Mouse (Mus musculus): ENCODE results near the gene 2210408I21Rik. TPM values are rescaled to one million over a fixed set of nuclear protein-coding genes. Genes with fewer than 3 reads are reported as not detected.

The 2210408I21Rik gene
- polyA plus RNA-seq, 1 experiment from 2014 or later, result 5.5 TPM

DNA sequence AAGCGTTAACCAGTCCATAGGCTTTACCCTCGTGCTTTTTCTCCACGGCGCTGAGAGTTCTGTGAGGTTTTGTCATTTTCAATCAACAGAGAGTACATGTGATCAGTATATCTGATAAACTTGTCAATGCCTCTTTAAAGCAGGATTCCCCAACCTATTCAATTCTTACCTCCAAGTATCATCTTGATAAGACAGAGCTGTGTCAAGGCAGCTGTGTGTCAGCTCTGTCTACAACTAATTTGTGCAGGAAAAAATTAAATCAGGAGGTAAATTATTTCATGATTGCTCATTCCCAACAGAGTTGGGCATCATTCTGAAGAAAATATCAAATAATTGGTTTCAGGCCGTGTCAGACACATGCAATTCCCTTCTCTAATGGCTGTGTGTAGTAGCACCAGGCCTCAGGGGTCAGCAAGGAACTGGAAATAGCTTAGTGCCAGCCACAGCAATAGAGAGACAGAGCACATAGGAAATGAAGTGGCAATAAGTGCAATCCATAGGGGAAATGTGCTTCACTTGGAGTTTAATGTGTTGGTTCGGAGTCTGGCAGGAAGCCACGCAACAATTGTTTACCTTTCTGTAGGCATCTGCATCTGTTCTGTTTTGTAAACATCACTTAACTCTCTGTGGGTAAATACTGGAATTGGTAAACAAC, 73.6 kb downstream of the 2210408I21Rik start:
- no peak overlapping the region for H3K27ac ChIP-seq (replicated peaks)
- no peaks in the 10 kb centered on the region for H3K4me1 ChIP-seq
- no peaks in the 10 kb centered on the region for H3K9me3 ChIP-seq
- no peak overlapping the region for H3K4me2 ChIP-seq
- H3K9ac ChIP-seq, result no peak overlapping the region
- WGBS, result 68% methylated on average over 7 of the region's 7 CpGs
- ATAC-seq (ENCODE audit: extremely low read depth, insufficient number of reproducible peaks, low FRiP score, low TSS enrichment), result no peak
- H3K36me3 ChIP-seq, result no peaks in the 10 kb centered on the region
- no peaks in the 10 kb centered on the region for H3K27me3 ChIP-seq (replicated peaks)
- no peak overlapping the region for H3K4me3 ChIP-seq

DNA sequence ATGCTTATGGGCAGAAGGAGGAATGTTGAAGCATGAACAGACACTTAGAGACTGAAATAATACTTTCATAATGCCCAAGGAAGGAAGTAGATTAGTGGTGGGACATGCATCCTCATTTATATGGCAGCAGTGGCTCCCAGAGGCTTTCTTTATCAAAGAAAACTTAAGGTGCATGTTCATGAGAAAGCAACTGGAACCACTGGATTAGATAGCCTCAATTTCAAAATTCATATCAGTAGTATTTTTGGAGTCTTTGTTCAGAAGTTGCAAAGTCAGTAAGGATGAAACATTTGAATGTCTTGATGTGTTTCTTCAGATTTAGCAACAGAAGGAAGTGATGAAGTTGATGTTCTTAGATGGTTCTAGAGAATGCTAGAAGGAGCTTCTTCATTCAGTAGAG, 77.9 kb downstream of the 2210408I21Rik start:
- no peaks in the 10 kb centered on the region for H3K9me3 ChIP-seq
- H3K36me3 ChIP-seq, result no peaks in the 10 kb centered on the region
- H3K4me1 ChIP-seq, result no peaks in the 10 kb centered on the region
- H3K27me3 ChIP-seq (replicated peaks), result no peaks in the 10 kb centered on the region
- no peak for ATAC-seq (ENCODE audit: extremely low read depth, insufficient number of reproducible peaks, low FRiP score, low TSS enrichment)
- no peak overlapping the region for H3K27ac ChIP-seq (replicated peaks)
- no peak overlapping the region for H3K4me3 ChIP-seq
- H3K9ac ChIP-seq, result no peak overlapping the region
- H3K4me2 ChIP-seq, result no peak overlapping the region

DNA sequence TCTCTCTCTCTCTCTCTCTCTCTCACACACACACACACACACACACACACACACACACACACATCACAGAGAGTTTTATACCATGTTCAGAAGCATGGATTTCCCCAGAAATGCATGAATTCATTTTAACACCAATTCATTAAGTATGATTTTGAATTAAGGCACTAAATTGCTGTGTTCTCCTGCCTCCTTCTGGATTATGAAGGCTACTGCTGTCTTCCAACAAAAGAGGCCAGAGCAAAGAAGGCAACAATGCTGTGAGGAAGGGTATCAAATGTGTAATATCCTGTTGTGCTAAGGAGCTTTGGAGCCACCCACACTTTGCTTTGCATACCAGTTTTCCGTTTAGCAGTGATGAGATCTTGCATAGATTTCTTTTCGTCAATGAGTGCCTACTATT, 80.1 kb downstream of the 2210408I21Rik start:
- ATAC-seq (ENCODE audit: extremely low read depth, insufficient number of reproducible peaks, low FRiP score, low TSS enrichment), result no peak
- Histone ChIP-seq H3K27me3 (replicated peaks) (no peaks in the 10 kb centered on the region), H3K9me3 (no peaks in the 10 kb centered on the region), H3K4me2 (no peak overlapping the region), H3K4me3 (no peak overlapping the region), H3K27ac (replicated peaks) (no peak overlapping the region), H3K4me1 (no peaks in the 10 kb centered on the region), H3K9ac (no peak overlapping the region), H3K36me3 (no peaks in the 10 kb centered on the region)
- WGBS, result 59% methylated on average over 2 of the region's 2 CpGs

DNA sequence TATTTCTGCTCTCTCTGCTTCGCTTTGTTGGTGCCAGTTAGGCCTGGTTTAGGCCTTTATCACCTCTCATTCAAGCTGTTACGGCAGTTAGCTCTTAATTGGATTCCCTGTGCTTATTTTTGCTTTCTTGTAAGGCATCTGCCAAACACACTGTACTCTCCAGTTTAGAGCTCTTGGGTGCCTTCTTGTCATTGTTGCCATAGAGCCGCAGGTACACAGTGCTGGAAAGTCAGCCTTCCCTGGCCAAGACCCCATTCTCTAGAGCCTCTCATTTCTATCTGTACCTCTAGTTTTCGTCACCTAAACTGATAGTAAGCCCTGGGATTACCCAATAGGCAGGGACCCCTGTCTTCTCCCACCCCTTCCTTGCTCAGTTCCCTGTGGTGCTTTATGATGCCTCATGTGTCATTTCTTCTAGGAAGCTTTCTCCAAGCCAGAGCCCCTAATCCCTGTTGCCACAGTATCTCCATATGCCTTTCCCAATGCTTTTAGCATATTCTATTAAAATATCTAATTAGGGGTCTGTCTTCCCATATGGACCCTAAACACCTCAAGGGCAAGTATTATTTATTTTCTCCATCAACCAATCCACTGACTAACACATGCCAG, 82.4 kb downstream of the 2210408I21Rik start:
- Histone ChIP-seq H3K4me1 (no peaks in the 10 kb centered on the region), H3K4me3 (no peak overlapping the region), H3K27ac (replicated peaks) (no peak overlapping the region), H3K36me3 (no peaks in the 10 kb centered on the region), H3K9me3 (no peaks in the 10 kb centered on the region), H3K4me2 (no peak overlapping the region), H3K27me3 (replicated peaks) (no peaks in the 10 kb centered on the region), H3K9ac (no peak overlapping the region)
- ATAC-seq (ENCODE audit: extremely low read depth, insufficient number of reproducible peaks, low FRiP score, low TSS enrichment), result no peak
- WGBS, result 56% methylated on average over 4 of the region's 4 CpGs

DNA sequence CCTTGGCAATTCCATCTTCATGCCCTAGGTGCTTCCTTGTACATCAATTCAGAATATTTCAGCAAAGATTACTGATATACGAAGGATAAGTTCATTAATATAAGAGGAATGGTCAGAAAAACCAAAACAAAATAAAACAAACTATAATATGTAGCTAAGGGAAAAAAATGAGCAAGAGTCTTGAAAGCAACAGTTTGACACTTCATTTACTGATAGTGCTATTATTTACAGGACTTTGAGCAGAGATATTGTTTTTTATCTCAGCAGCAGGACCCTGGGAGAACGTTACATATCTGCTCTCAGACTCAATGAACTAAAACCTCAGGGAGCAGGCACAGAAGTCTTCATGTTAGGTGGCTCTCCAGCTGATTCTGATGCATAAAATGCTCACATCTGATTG, 85.7 kb downstream of the 2210408I21Rik start:
- H3K27me3 ChIP-seq (replicated peaks), result no peaks in the 10 kb centered on the region
- no peak overlapping the region for H3K4me3 ChIP-seq
- no peak for ATAC-seq (ENCODE audit: extremely low read depth, insufficient number of reproducible peaks, low FRiP score, low TSS enrichment)
- no peaks in the 10 kb centered on the region for H3K9me3 ChIP-seq
- H3K36me3 ChIP-seq, result no peaks in the 10 kb centered on the region
- H3K9ac ChIP-seq, result no peak overlapping the region
- 64% methylated on average over 2 of the region's 2 CpGs for WGBS
- H3K4me2 ChIP-seq, result no peak overlapping the region
- H3K27ac ChIP-seq (replicated peaks), result no peak overlapping the region
- H3K4me1 ChIP-seq, result no peaks in the 10 kb centered on the region

DNA sequence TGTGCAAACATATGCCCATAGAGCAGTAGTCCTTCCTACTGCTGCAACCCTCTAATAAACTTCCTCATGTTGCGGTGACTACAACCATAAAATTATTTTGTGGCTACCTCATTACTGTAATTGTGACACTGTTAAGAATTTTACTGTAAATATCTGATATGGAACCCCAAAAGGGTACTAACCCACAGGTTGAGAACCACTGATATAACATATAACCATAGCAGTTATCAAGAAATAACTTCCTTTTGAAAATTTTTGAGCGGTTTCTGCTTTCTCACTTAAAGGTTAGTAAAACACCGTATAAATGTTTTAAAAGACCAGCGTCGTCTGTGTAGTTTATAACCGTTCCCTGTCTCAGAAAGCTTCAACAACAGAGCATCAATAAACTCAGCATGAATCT, 121.2 kb downstream of the 2210408I21Rik start:
- Histone ChIP-seq H3K27ac (replicated peaks) (no peak overlapping the region), H3K9me3 (no peaks in the 10 kb centered on the region), H3K4me1 (0 out of 2 replicates have a peak, but pooled peaks cover 7% of the 10 kb centered on the region), H3K36me3 (no peaks in the 10 kb centered on the region), H3K27me3 (replicated peaks) (no peaks in the 10 kb centered on the region), H3K4me2 (no peak overlapping the region), H3K9ac (no peak overlapping the region), H3K4me3 (no peak overlapping the region)
- 83% methylated on average over 6 of the region's 6 CpGs for WGBS
- no peak for ATAC-seq (ENCODE audit: extremely low read depth, insufficient number of reproducible peaks, low FRiP score, low TSS enrichment)

DNA sequence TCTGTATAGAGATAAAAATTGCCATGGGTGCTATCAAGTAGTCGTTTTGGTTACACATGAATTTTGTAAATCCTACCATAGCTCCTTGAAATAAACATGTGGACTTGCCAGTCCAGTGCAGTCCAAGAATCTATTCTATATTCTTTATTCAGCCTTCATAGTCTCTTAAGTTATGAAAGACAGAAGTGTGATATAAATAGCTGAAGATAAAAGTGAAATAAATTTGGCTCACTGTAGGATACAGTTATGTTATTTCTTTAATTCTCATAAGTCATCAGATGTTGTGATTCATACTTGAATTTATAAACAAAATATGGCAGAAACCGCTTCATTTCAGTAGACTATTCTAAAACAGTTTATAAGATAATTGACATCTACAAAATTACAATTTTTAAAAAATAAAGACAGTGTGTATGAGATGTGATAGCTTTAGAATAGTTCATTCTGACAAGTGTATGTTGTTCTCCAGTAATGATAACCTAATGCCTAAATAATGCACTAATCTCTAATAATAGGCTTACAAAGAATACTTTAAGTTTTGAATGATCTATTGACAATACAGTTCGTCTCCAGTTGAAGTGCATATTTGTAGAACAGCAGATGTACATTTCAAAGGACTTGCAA, 127.5 kb downstream of the 2210408I21Rik start:
- Histone ChIP-seq H3K4me2 (no peak overlapping the region), H3K9ac (no peak overlapping the region), H3K36me3 (no peaks in the 10 kb centered on the region), H3K27me3 (replicated peaks) (no peaks in the 10 kb centered on the region), H3K27ac (replicated peaks) (no peak overlapping the region), H3K4me3 (no peak overlapping the region), H3K9me3 (no peaks in the 10 kb centered on the region), H3K4me1 (0 out of 2 replicates have a peak, but pooled peaks cover 7% of the 10 kb centered on the region)
- 54% methylated on average over 3 of the region's 3 CpGs for WGBS
- no peak for ATAC-seq (ENCODE audit: extremely low read depth, insufficient number of reproducible peaks, low FRiP score, low TSS enrichment)

DNA sequence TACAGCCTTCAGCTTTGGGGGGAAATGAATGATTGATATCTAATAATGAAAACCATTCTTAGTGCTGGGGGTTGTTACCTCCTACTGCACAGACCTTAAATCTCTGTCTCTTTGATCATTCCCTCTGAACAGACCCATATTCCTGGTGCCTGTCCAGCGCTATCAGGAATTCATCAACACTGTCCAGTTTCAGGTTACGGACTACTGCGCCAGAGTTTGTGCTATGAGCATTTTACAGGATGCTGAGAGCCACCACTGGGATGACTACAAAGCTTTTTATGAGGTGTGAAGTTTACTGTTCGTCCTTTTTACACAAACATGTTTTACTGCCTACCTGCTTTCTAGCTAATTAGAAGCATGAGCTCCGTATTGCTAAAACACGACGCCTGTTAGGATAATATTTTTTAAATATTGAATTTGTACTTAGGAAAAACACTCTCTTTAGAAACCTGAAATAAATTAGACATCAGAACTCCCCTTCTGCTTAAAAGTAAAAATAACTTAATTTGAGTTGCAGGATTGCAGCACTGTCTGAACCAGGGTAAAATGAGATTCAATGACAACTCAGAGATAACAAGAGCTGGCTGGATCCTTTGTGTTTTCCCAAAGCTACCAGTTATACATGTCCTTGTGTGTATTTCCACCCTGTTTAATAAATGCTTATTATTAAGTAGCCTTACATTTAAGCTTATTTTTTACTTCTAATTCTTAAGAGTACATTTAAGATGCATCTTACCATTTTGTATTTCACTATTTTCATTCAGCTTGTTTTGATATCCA, 128.2 kb downstream of the 2210408I21Rik start:
- no peaks in the 10 kb centered on the region for H3K27me3 ChIP-seq (replicated peaks)
- H3K9me3 ChIP-seq, result no peaks in the 10 kb centered on the region
- WGBS, result 74% methylated on average over 7 of the region's 7 CpGs
- no peak for ATAC-seq (ENCODE audit: extremely low read depth, insufficient number of reproducible peaks, low FRiP score, low TSS enrichment)
- no peak overlapping the region for H3K9ac ChIP-seq
- H3K36me3 ChIP-seq, result no peaks in the 10 kb centered on the region
- H3K4me2 ChIP-seq, result no peak overlapping the region
- H3K4me3 ChIP-seq, result no peak overlapping the region
- no peak overlapping the region for H3K27ac ChIP-seq (replicated peaks)
- 0 out of 2 replicates have a peak, but pooled peaks cover 7% of the 10 kb centered on the region for H3K4me1 ChIP-seq

DNA sequence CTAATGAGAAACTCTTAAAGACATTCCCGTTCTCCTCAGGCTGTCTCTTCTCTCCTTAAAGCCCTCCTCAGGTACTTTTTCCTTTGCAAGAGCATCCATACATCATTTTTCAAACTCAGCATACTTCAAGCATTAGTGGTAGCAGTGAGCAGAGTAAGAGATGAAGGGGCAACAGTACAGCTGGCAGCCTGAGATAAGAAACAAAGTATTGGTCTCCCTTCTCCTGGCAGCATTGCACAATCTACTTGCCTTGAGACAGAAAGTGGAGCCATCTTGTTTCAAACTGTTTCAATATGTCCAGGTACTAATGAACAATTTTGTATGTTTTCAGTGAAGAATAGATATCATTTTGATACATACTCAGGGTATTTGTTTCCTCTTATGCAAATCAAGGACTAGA, 129.1 kb downstream of the 2210408I21Rik start:
- H3K36me3 ChIP-seq, result no peaks in the 10 kb centered on the region
- H3K4me1 ChIP-seq, result 0 out of 2 replicates have a peak, but pooled peaks cover 7% of the 10 kb centered on the region
- no peak overlapping the region for H3K4me2 ChIP-seq
- no peak for ATAC-seq (ENCODE audit: extremely low read depth, insufficient number of reproducible peaks, low FRiP score, low TSS enrichment)
- WGBS, result 67% methylated on average over 1 of the region's 1 CpGs
- no peak overlapping the region for H3K4me3 ChIP-seq
- no peak overlapping the region for H3K9ac ChIP-seq
- H3K9me3 ChIP-seq, result no peaks in the 10 kb centered on the region
- no peak overlapping the region for H3K27ac ChIP-seq (replicated peaks)
- H3K27me3 ChIP-seq (replicated peaks), result no peaks in the 10 kb centered on the region

DNA sequence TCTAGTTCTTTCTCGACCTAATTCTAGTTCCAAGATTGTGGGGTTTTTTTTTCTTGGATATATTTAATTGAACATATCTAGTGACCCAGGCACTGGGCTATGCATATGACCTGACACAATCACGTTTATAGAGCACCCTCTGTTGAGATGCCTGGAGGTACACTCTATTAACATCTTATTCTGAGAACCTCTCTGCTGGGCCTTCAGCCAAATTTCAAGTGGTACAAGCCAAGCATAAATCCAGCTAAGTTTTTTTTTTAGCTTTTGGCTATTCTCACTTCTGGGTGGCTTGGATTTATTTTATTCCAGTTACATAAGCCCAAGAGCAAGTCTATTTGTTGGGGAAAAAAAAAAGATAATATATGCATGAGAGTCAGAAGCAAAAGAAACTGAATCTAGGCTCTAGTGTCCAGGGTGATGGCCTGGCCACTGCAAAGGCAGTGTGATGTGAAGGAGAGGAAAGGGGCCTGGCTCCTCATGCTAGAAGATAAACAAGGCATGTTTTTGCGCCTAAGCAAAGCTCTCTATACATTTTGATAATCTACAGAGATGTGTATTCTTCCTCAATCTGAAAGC, 139.9 kb downstream of the 2210408I21Rik start:
- no peak overlapping the region for H3K9ac ChIP-seq
- H3K36me3 ChIP-seq, result no peaks in the 10 kb centered on the region
- no peak overlapping the region for H3K27ac ChIP-seq (replicated peaks)
- peaks cover 9% of the 10 kb centered on the region for H3K4me1 ChIP-seq
- no peaks in the 10 kb centered on the region for H3K9me3 ChIP-seq
- H3K4me3 ChIP-seq, result no peak overlapping the region
- 39% methylated on average over 3 of the region's 3 CpGs for WGBS
- H3K4me2 ChIP-seq, result no peak overlapping the region
- no peak for ATAC-seq (ENCODE audit: extremely low read depth, insufficient number of reproducible peaks, low FRiP score, low TSS enrichment)
- H3K27me3 ChIP-seq (replicated peaks), result no peaks in the 10 kb centered on the region

All from heart, embryonic 13.5 days (tissue).